Mouse (Mus musculus): Measurements from ENCODE around the gene Nos1ap.
A peak's percentile ranks its signal among the peaks of the same experiment; 100 is the strongest.

The Nos1ap gene

DNA sequence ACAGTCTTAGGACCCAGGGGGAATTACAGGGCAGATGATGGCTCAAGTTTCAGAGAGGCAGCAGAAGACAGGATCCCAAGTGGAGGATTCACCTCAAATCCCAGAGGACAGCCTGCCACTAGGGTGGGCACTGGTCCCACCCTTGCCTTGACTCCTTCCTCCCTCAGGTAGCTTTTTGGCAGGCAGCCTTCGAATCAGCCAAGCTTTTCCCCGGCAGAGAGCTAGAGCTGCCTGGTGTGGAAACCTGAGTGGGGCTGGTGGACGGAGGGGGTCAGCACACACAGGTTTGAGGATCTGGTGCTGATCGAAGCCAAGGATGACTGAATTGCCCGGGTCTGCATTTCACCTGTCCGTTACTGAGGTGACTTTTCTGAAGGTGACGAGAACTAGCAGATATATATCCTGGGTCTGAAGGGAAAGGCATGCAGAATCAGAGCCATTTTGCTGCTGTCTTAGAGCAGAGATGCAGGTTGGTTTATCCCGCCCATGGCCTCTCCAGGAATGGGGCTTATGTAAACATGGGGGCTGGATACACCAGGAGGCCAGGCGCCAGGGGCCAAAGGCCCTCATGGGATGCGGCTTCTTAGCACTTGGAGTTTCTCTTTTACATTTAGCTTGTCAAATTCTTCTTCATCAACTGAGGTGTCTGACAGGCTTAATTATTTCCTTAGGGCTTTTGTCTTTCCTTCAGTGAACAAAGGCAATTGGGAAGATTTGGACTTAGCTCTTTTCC is 229.3 kb downstream of the Nos1ap start:
- DNase-seq (ENCODE audit: extremely low spot score): no peak

DNA sequence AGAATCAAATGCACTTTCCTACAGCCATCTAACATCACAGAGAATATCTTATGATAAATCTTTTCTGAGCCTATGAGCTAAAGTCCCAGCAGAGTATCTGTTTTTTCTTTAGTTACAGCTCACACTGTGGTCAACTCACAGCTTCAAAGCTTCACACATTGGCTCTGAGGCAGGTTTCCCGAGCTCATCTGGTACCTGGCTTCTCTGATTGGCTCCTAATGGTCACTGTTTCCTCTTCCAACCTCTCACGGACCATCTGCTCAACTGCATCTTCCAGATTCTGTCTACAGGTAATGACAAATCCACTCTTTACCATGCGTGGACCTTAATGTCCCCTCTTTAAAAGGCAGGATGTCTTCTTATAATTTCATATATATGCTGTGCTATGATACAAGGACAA is 236.3 kb downstream of the Nos1ap start:
- no peak for DNase-seq (ENCODE audit: extremely low spot score)

DNA sequence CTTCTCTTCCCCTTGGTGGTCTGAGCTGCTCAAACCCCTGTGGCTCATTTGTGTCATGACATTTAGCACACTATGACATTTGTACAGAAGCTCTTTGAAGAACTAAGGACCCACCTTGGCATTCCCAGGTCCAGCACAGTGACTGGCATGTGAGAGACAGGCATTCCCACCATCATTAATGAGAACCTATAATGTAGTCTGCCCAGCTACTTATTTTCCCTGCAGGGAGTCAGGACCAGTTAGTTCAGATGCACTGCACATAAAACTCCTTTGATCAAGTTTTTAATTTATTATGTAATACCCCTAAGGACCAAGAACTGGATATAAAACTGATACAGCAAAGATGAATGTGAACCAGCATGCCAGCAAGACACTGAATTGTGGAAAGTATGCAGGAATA is 238.6 kb downstream of the Nos1ap start:
- no peak for DNase-seq (ENCODE audit: extremely low spot score)

DNA sequence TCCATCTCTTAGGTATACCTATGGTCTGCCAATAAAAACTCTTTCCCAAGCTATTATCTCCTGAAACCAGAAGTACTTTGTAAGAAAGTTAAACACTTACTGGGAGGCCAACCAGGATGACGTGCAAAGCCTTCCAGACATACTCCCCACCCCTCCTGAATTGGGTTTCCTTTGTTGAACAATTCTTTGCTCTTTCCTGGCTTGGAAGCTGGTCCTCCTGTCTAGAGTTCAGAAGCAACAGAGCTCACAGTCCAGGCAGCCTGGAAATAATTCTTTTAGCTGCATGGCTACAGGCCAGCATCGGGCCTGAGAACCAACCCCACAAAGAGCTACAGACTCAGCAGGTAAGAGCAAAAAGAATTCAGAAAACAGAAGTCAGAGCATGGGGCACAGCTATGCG is 243.4 kb downstream of the Nos1ap start:
- DNase-seq (ENCODE audit: extremely low spot score): no peak

DNA sequence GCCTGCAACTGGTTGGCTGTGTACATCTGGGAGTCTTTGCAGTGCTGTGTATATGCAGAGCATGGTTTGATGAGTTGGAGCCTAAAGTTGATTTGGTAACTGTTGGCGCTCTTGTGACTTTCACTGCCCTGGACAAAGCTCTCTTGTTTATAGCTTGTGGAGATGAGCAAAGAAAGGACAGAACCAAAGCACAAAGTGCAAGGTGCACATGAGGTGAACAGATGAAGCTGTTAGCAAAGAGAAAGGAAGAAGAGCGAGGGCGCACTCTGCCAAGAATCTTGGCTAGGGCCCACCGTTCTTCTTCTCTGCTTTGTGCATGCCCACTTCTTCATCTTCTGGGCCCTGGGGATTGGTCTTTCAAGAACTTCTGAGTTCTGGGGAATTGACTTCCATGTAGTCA is 245.8 kb downstream of the Nos1ap start:
- no peak for DNase-seq (ENCODE audit: extremely low spot score)

DNA sequence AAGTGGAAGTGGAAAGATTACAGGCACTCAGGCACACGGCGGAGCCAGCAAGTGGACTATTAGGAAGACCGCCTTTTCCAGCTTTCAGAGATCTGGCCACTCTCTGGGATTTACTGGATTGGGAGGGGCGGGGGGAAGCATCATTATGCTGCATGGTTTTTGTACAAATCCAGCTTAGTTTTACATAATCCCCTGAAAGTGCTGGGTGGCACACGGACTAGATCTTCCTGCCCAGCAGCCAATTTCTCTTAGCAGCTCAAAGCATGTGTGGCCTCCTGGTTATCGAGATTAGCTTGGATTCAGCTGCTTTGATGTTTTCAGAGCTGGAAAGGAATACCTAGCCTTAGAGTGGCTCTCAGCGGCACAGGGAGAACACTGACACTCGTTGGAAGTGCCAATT is 246.6 kb downstream of the Nos1ap start:
- DNase-seq (ENCODE audit: extremely low spot score): no peak

DNA sequence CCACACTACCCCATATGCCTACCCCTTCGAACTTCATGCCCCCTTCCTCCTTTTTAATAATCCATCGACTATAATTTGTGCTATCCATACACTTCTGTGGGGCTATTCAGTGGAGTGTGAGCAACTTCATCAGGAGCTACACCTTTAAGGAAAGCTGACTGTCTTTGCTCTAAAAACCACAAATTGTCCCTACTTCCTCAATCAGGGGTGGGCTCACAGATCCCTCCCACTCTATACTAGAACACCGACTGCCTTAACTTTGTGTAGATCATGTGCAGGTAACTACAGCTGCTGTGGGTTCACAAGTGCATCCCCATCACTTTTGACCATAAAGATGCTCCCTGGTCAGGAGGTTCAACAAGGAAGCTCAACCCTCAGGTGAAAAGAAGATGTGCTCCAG is 249.7 kb downstream of the Nos1ap start:
- DNase-seq (ENCODE audit: extremely low spot score): no peak

DNA sequence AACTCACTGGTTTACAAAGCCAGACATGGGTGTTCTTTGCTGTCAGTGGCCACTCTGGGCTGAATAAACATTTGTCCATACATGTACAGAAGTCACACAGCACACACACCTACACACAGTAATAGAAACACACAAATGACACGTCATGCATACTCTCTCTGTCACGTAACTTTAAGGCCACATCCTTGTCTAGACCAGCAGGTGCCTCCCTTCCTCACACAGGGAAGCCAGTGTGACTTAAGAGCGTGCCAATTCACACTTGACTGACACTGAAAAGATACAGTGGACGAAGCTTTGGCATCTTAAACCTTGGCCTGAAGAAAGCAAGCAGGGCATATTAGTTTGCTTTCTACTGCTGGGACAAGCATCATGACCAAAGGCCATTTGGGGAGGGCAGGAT is 256.9 kb downstream of the Nos1ap start:
- no peak for DNase-seq (ENCODE audit: extremely low spot score)

DNA sequence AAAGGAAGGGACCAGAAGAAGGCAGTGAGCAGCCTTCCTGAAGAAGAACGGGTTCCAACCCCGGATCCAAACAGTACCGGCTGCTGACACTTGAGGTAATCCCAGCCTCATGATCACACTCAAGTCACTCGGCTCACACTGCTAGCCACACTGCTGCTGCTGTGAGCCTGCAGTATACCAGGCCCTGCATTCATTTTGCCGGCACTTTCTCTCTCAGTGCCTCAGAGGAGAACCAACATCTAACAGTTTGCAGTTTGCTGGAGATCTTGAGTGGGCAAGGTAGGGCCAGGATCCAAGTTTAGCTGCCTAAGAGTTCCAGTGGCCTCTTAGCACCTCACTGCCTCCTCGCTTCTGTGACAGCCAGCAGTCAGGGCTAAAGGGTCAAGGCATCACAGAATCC is 257.7 kb downstream of the Nos1ap start:
- DNase-seq (ENCODE audit: extremely low spot score): no peak

DNA sequence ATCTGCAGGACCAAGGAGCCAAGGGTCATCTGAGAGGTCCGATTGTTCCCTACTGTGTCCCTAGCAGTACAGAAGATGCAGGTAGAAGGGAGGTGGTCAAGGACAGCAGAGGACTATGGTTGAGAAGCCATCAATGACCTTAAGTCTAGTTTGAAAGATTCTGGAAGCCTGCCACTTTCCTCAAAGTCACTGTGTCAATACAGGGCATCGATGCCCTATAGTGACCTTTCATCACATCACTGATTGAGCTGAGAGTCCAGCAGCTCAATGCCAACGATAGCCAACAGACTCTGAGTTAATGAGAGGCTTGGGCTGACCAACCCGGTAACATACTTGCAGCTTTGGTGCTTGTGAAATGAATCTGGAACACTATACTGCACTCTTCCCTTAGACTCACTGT is 264.4 kb downstream of the Nos1ap start:
- DNase-seq (ENCODE audit: extremely low spot score): no peak

DNA sequence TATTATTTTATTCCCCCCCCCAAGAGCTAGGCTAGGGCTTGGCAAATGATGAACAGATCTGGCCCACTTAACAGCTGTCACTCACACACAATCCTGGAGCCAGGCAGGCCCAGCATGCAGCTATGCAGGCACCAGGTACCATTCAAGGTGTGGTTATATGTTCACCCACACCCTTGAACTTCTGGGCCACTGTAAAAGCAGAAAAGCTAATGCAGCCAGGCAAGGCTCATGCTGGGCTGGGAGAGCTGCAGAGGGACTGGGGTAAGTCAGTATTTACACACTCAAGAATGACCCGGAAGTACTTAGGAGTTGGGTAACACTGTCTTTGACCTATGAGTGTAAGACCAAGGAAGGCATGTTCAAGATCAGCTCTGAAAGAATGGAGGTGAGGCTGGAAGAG is 265.3 kb downstream of the Nos1ap start:
- DNase-seq (ENCODE audit: extremely low spot score): no peak

DNA sequence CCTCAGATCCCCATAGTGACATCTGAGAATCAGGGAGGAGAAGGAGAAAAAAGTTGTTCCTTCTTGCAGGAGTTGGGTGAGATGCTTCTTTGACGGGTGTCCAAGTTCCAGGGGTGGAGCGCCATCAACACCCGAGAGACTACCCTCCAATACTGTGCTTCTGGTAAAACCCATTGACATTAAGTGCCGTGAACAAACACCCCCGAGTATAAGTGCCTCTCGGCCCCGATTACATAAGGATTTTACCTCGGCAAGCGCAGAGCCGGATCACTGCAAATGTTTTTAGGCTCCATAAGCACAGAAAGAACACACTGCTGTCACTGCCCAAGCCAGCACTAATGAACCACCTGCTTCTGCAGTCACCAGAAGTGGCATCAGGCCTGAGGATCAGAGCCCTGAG is 266.7 kb downstream of the Nos1ap start:
- DNase-seq (ENCODE audit: extremely low spot score): no peak

DNA sequence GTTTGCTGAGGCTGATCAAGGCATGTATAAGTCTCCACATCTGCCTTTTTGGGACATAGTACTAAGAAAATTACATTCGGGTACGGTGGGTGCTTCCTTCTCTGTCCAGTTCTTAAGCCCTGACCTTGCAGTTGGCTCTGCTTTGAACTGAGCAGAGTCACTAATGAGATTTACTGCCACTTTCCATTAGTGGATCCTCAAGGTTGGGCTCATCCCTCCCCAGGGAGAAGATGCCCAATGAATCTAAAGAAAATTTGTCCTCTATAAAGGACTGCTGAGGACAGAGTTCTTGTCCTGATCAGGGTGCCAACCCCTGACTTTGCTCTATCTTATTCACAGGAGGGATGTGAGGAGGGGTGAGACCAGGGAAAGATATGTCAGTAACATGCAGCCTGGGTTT is 267.6 kb downstream of the Nos1ap start:
- DNase-seq (ENCODE audit: extremely low spot score): no peak

DNA sequence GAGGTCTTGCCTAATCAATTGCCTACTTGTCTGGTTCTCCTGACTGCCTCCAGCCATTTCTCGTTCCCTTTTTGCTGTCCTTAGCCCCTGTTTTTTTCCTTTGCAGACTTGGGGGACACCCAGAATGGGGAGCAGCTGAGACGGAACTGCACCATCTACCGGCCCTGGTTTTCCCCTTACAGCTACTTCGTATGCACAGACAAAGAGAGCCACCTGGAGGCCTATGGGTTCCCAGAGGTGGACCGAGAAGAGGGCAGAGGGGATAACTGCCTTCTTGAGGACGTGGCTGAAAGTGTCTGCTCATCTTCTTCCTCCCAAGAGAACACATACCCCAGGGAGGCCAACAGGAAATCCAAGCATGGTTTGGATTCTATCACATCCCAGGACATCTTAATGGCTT is 278.2 kb downstream of the Nos1ap start:
- DNase-seq (ENCODE audit: extremely low spot score): no peak

DNA sequence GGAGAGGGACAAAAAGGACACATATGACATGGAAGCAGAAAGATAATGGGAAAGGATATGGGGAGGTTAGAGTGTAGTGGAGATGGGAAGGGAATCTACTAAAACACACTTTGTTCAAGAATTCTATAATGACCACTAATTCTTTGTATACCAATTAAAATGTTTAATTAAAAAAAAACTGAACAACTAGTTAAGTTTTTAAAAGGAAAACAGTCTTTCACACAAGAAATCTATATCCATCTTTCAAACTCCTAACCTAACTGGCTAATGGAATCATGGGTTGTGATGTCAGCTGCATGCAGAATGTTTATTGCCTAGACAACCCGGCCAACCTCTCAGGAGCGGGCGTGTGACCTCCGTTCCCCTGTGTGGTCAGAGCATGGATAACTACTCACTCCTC is 281.2 kb downstream of the Nos1ap start, which contains the start of gene Spata46:
Gene Spata46 (plus strand): TSS at position 301 of the 400 bp plus-strand sequence.
- DNase-seq (ENCODE audit: extremely low spot score): no peak

DNA sequence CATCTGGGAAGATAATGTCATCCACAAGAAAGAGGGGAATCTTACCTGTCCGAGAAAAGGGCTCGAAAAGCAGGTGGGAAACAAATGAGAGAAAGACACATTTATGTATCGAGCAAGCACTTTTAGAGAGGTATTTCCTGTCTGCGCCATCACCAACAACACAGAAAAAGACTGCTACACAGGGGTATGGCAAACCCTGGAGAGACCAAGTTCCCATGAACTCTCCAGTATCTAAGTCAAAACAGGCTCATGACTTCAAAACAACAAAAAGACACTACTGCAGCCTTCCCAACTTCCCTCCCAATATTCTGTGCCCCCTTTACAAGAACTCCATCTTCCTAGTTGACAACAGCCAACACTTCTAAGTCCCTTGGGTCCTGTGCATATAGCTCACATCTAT is 283.4 kb downstream of the Nos1ap start, which contains the start of gene Gm7694:
Gene Gm7694 (minus strand): TSS at position 101 of the 400 bp plus-strand sequence.
- DNase-seq (ENCODE audit: extremely low spot score): no peak

DNA sequence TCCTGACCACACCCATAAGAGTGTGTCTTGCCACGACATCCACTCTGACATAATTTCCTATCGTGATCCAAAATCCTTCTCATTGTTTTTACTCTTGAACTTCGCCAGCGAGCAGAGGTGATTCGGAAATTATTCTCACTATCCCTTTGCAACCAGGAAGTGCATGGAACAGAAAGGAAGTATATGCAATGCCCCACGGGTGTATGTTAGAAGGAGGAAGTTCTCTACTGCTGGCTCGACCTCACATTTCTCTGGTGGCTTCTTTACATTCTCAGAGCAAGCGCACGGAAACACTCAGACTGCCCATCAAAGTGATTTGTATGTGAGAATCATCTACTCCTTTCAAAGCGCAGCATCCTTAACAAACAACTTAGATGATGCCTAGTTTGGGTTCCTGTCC is 284.7 kb downstream of the Nos1ap start:
- DNase-seq (ENCODE audit: extremely low spot score): no peak

DNA sequence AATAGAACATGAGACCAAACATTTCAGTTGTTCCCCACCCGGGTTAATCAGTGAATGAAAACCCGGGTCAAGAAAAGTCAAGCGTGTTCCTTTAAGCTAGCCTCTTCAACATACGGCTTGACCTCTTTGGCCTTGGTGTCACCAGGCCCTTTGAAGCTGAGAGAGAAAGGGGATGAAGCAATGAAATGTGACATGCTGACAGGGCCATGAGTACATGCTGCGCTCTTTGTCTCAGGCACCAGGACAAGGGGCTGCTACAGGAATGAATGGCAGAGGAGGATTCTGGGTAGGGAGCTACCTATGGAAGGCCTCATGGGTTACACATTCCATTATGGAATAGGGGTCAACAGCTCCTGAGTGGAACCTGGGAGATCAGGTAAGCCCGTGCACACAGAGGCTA is 286.6 kb downstream of the Nos1ap start:
- peak; percentile 37 for DNase-seq (ENCODE audit: extremely low spot score)

DNA sequence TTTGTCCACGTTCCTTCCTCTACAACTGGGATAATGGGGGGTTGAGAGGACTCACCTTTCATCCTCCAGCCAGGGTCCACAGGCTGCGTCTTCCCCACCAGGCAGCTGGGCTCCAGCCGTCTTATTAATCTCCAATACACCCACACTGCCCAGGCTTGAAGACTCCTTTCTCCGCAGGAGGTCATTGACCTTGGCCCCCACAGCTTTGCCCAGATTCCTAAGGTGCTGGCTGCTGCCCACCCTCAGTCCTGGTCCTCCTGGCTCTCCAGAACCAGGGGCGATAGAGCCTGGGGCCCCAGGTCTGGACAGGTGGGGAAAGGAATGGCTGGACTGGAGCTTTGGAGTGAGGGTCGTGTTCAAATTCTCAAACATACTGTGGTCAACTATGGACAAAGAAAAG is 287.2 kb downstream of the Nos1ap start:
- DNase-seq (ENCODE audit: extremely low spot score): no peak

DNA sequence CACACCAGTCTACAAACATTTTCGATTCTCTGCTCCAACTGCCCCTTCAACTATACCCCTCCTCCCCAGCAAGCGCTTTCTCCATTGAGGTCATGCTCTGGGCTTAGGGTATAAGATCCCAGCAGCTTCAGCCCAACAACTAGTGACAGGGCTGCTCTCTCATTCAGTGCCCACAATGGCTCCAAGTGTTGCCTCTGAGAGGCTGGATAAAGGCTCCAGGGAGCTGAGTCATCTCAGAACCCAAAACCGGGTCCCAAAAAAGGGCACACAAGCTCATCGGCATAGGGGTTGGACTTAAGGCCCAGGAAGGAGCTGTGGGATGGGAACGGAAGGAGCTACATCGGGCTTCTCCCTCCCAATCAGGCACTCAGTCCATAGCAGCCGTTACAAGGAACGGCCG is 288.0 kb downstream of the Nos1ap start:
- DNase-seq (ENCODE audit: extremely low spot score): no peak

DNA sequence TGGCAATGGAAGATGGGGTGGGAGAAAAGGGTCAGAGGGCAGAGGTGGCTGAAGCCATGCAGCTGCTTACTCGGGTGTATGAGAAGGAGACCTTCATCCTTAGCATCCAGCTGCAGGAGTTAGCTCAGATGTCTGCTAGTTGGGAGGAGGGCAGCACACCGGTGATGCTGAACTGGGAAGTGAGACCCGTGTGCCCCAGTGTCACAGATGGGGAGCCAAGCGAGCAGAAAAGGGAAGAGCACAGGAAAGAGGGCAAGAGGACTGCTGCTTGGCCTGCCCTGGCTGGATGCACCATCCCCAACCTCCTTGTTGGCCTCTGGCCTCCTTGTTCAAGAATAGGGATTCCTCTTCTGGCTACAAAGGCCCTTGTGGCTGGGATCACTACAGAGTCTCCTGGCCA is 290.2 kb downstream of the Nos1ap start:
- DNase-seq (ENCODE audit: extremely low spot score): no peak

DNA sequence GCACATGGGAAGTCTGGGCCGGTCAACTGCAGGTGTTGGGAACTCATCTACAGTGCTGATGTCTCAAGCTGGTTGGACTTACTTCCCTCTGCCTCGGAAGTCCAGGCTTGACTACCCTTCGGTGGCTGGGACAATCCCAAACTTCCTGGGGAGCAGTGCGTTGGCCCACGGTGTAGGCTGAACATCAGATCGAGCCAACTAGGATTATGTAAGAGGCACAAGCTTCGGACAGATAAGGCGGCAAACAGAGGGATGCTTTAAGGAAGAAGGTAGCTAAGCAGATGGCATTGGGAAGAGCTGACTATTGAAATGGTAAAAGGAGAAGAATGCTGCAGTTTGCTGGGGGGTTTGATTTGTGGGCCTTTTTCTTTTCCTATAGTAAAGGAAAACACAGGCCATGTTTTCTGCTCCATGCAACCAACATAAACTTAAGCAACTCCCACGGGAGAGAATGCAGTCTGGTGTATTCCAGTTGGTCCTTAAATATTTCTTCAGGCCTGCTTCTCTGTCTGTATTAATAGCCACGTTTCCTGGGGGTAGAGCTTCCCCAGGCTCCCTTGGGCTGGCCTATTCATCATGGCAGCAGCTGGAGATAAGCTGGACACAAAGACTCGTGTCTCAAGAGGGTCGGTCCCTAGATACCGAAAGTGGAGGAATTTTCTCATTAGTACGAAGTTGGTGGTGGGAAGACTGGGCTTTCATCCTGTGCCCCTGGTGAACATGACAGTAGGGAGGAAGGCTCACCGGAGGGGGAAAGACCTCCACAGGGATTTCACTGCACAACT is 294.7 kb downstream of the Nos1ap start:
- DNase-seq (ENCODE audit: extremely low spot score): no peak

DNA sequence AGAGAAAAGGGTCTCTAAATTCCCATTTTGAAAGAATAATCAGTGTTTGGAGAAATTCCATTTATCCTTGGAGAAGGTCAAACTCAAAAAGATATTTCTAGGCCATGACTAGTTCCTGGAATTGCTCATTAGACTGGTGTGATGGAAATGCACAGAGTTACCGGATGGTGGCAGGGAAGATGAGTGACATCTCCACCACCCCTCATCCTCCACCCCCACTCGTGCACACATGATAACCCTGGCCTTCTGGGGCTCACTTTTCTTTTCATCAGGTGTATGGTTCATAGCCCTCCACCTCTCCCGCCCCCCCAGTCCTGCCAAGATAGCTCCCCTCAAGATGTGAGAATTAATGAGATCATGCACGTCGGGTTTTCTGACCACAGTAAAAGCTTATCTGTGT is 296.4 kb downstream of the Nos1ap start:
- DNase-seq (ENCODE audit: extremely low spot score): no peak

All from embryo, embryonic 9.5 days (tissue).